Mouse (Mus musculus) E14TG2a.4 (cell line): ENCODE results near the gene Speer4d.
"Not testable (repeated sequence)": the region's sequence is repeated elsewhere in the genome, so short reads cannot be mapped to it uniquely, and the experiment has no call there.

ENCODE experiments used
- H3K27me3 ChIP-seq: 2 replicates; pipeline ENCODE4 v1.6.1; 2014; ENCODE audit warnings: low read length, control low read depth; ENCODE audit not compliant: insufficient read depth
- H3K36me3 ChIP-seq: 2 replicates; pipeline ENCODE4 v1.6.1; 2014; ENCODE audit warnings: low read length, control low read depth; ENCODE audit not compliant: insufficient read depth
- H3K4me1 ChIP-seq: replicated peaks from 2 replicates; pipeline ENCODE4 v1.6.1; 2014; ENCODE audit warnings: low read depth, low read length, control low read depth
- H3K4me3 ChIP-seq: replicated peaks from 2 replicates; pipeline ENCODE4 v1.5.1; 2014; ENCODE audit warnings: mild to moderate bottlenecking, low read length
- H3K9me3 ChIP-seq: 2 replicates; pipeline ENCODE4 v1.6.1; 2014; ENCODE audit warnings: low read length, control low read depth

Gene Speer4d

DNA sequence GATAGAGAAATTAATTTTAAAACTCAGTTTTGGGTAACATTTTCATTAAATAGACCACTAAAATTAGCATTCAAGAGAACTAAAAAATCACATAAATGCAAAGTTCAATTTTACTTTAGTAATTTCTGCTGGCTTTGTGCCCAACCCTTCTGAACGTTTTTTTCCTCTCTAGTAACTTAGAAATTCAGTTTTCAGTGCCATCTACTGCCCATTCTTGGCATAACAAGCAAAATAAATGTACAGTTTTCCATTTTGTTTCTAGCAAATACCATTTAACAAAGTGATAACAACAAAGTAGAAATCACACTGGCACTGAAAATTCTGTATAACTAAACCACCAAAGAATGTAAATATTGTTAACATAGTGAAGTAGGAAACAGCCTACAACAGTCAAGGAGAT, 8.2 kb upstream of the Speer4d start:
- not testable (repeated sequence) for H3K9me3 ChIP-seq, H3K27me3 ChIP-seq, H3K4me1 ChIP-seq, H3K36me3 ChIP-seq, H3K4me3 ChIP-seq

DNA sequence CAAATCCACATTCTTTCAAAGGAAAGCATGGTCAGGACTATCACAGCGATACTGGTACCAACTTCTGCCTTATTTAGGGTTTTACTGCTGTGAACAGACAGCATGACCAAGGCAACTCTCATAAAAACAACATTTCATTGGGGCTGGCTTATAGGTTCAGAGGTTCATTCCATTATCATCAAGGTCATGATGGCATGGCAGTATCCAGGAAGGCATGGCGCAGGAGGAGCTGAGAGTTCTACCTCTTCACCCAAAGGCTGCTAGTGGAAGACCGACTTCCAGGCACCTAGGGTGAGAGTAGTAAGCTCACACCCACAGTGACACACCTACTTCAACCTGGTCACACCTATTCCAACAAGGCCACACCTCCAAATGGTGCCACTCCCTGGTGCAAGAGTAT, 2.7 kb upstream of the Speer4d start:
- H3K9me3 ChIP-seq, H3K4me1 ChIP-seq: not testable (repeated sequence)

GRCm38 (mm10) chr5:15628136-15628535, 9.3 kb downstream of the Speer4d start:
- not testable (repeated sequence) for H3K36me3 ChIP-seq, H3K4me1 ChIP-seq, H3K27me3 ChIP-seq, H3K4me3 ChIP-seq, H3K9me3 ChIP-seq

More for the DNA sequence above, 2.7 kb upstream of the Speer4d start:
- not testable (repeated sequence) for H3K27me3 ChIP-seq, H3K36me3 ChIP-seq, H3K4me3 ChIP-seq

- H3K4me1 ChIP-seq, H3K27me3 ChIP-seq, H3K9me3 ChIP-seq, H3K4me3 ChIP-seq, H3K36me3 ChIP-seq: not testable (repeated sequence)
These were observed 11.2 kb downstream of the Speer4d start for GRCm38 (mm10) chr5:15630068-15630467.

DNA sequence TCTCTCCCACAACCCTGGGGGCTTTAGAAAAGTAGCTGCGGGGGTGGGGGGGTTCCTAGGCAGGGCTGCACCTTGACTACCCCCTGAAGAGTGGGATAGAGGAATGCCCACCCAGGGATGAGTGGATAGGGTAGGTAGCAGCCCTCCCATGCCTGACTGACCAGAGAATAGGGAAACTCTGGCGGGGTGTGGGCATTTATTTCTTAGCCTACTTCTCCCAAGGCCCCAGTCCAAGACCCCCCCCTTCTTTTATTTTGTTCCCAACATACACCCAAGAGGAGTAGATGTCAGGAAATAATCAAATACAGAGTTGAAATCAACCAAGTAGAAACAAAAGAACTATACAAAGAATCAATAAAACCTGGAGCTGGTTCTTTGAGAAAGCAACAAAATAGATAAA, 18.8 kb downstream of the Speer4d start:
- H3K4me3 ChIP-seq = not testable (repeated sequence)

DNA sequence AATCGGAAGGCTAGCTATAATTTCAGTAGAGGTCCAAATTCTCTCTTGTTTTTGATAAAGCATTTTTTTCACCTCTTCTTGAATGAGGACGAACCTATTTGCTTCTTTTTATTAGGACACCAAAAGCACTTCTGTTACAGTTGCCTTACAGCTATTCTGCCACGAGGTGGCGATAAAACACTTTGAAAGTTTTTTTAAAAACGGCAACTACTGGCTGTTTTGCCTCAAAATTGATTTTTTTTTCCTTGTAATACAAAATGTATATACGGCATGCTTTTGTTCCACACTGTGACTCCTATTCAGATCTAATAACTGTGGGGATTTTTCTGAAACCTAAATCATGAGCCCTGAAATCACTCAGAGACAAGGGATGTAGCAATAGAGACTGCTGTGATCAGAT, 26.8 kb downstream of the Speer4d start:
- H3K36me3 ChIP-seq, H3K4me1 ChIP-seq, H3K4me3 ChIP-seq, H3K27me3 ChIP-seq, H3K9me3 ChIP-seq: not testable (repeated sequence)

More for the DNA sequence above, 18.8 kb downstream of the Speer4d start:
- H3K9me3 ChIP-seq, H3K36me3 ChIP-seq, H3K27me3 ChIP-seq, H3K4me1 ChIP-seq: not testable (repeated sequence)

DNA sequence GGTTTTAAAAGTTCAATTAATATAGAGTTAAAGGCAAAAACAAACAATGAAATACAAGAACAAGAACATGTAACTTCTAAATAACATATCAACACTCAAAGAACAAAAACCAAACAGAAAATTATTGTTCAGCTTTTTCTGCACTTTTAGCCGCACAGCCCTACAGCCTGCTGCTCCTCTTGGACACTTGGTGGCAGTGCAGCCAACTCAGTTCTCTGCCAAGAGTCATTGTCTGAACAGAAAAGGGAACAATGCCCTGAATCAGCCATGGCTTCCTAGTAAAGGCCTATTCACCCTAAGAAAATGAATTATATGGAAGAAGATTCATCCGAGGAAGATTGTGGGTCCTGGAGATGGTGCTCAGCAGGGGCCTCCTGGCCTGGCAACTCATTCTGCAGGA, 33.5 kb downstream of the Speer4d start:
- H3K27me3 ChIP-seq, H3K4me3 ChIP-seq, H3K4me1 ChIP-seq, H3K9me3 ChIP-seq, H3K36me3 ChIP-seq: not testable (repeated sequence)

DNA sequence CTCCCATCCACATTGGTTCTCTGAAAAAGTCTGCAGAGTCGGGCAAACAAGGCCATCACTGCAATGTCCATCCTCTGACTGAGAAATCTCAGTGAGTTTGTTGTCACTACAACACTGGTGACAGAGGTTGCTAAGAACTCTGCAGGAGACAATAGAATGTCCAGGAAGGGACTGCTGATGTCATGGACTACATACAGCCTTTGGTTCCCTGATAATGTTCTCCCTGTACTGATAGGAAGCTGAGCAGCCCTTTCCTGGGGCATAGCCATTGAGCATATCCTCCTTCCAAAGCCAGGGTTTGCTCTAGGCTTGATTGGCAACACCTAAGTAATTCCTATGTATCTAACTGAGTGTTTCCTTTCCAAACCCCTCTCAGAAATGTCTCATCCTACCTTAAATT, 38.1 kb downstream of the Speer4d start, which contains the start of gene 4930572O03Rik:
TSS of gene 4930572O03Rik (minus strand) at position 101 of the 400 bp plus-strand sequence.
- not testable (repeated sequence) for H3K9me3 ChIP-seq, H3K4me1 ChIP-seq, H3K36me3 ChIP-seq, H3K27me3 ChIP-seq, H3K4me3 ChIP-seq

GRCm38 (mm10) chr5:15663847-15664246, 45.0 kb downstream of the Speer4d start:
- H3K4me3 ChIP-seq, H3K4me1 ChIP-seq, H3K9me3 ChIP-seq, H3K27me3 ChIP-seq, H3K36me3 ChIP-seq: not testable (repeated sequence)

DNA sequence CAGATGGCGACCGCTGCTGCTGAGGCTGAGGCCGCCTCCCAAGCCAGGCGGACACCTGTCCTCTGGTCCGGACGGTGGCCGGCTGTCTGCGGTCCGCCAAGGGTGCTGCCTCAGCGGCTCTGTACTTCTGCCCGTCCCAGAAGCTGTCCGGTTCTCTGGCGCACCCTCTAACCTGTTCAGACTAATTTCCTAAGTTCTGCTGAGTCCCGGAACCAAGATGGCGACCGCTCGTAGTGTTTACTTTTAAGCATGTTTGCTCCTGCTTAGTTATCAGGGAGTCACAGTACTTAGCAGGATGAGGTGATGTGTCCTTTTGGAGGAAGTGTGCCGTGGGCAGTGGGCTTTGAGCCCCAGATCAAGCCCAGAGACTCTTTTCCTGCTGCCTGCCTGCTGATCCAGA, 51.9 kb downstream of the Speer4d start:
- not testable (repeated sequence) for H3K4me1 ChIP-seq, H3K27me3 ChIP-seq, H3K9me3 ChIP-seq

More for the DNA sequence above, 51.9 kb downstream of the Speer4d start:
- H3K36me3 ChIP-seq = not testable (repeated sequence)
- peak overlapping the region; percentile 65 for H3K4me3 ChIP-seq
